Mouse (Mus musculus): ENCODE results near the gene 4430402I18Rik.
A peak's percentile ranks its signal among the peaks of the same experiment; 100 is the strongest.
"Not testable (repeated sequence)": the region's sequence is repeated elsewhere in the genome, so short reads cannot be mapped to it uniquely, and the experiment has no call there.

Gene 4430402I18Rik

GRCm38 (mm10) chr19:28967652-28968051 lies at the start of gene 4430402I18Rik:
4430402I18Rik (minus strand) TSS chr19:28967800.
- DNase-seq (ENCODE audit: low spot score in 2 of 2): peak; percentile 49 to 64

GRCm38 (mm10) chr19:29016786-29017185 lies 49.2 kb upstream of the 4430402I18Rik start:
- no peak for DNase-seq (ENCODE audit: low spot score in 2 of 2)

DNA sequence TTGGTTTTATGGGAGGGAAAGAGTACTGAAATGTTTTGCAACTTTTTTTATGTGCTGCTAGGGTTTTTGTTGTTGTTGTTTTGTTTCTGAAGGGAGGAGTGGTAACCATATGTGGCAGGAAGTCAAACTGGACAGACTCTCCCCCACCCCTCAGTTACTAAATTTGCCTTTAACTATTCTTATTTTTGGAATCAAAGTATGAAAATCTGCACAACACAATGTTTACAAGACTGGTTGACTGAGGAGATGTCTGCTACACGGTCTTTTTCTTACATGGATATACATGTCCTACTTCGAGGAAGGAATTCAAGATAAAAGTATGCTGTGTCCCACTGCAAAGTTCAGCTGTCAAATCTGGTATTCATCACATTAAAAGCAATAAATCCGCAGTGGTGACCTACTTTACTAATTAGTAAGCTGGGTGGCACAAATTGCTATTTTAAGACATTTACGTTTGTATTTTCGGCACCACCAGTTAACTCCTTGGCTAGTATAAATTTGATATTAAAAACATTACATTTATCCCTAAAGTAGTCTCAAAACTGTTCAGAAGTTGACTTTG lies 48.7 kb upstream of the 4430402I18Rik start:
- DNase-seq (ENCODE audit: low spot score in 2 of 2): no peak

DNA sequence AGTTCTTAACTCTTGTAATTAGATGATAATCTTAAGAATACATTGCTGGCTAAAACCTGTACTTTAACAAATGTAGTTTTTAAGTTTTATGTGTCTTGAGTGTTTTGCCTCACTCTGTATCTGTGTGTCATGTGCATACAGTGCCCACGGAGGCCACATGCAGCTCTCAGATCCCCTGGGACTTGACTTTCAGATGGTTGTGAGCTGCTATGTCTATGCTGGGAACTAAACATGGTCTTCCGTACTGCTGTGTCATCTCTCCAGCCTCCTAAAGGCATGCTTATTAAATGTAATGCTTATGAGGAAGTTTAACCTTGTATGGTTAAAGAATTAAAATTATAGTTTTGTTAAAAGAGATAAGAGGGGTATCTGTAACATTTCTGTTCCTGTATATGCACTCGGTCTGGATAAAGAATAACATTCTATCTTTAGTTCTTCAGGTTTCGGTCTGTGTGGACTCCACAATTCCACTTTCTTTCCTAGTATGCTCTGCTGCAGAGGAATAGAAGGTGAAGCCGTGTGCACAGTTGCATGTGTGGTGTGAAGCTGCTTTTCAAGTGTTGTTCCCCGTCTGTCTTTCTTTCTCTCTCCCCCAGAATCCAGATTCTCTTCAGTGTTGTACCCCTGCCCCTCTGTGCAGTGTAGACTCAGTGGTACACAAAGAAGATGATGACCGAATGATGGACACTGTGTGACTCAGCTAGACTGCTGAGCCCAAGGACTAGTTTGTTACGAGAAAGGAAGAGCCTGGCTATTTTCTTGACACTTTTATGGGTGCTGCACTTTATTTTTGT lies 48.0 kb upstream of the 4430402I18Rik start:
- no peak for DNase-seq (ENCODE audit: low spot score in 2 of 2)

DNA sequence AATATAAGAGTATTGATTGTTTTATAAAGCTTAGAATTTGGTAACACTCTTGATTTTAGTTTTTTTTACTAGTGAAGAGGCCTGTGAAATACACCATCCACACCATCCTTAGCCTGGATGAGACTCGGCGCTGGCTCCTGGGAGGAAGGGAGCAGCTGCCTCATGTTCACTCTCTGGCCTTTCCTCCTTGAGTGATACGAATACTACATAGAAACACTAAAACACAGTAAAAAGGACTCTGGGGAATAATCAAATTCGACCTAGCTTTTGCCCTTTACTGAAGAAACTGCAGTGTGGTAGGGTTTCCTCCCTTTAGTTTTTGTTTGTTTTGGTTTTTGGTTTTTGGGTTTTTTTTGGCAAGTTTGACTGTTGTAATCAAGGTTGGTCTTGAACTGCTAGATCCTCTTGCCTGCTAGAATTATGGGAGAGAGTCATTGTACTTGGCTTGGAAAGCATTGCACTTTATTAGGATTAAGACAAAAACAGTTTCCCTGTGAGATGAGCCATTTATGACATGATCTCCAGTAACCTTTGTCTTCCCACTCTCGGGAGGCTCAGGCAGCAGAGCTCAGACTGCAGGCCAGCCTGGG lies 47.0 kb upstream of the 4430402I18Rik start:
- DNase-seq (ENCODE audit: low spot score in 2 of 2): no peak

DNA sequence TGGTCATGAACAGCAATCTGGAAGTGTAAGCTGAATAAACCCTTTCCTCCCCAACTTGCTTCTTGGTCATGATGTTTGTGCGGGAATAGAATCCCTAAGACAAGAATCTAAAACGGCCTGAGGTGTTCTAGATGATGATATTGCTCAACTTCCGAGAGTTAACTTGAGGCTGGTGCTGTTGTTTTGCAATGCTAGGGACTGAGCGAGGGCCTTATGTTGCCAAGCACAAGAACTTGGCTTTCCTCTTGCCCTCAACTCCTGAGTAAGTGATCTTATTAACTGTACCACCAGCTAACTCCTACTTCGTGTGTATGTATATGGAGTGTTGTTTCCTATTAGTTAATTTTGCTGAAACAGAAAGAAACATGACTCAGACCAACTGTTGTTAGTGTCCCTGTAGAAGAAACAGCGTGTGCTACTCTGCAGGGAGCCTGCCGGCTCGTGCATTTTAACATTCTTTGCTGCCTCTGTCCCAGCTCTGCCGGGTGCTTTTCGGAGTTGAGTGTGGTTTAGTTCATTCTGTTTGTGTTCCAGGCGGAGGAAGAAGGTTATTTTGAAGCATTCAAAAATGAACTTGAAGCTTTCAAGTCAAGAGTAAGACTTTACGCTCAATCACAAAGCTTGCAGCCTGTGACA lies 43.9 kb upstream of the 4430402I18Rik start:
- DNase-seq (ENCODE audit: low spot score in 2 of 2): no peak

GRCm38 (mm10) chr19:29009046-29009445 lies 41.4 kb upstream of the 4430402I18Rik start:
- DNase-seq (ENCODE audit: low spot score in 2 of 2): no peak

GRCm38 (mm10) chr19:29008069-29008706 lies 40.6 kb upstream of the 4430402I18Rik start:
- no peak for DNase-seq (ENCODE audit: low spot score in 2 of 2)

DNA sequence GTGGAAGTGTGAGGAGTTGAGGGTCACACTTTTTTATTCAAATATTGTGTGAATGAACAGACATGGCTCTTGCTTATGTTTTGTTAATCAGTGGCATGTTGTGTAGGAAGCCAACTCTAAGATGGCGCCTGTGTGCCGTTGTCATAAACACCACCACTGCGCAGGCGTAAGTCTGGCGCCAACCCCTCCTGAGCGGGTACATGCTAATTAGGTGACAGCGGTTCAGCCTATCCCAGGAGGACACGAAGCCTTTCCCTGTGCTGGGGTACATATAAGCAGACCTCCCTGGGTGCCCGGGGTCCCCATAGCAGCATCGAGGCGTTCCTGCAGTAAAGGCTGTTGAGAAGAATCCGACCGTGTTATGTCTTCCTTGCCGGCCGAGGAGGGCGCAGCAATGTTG lies 32.7 kb upstream of the 4430402I18Rik start:
- not testable (repeated sequence) for DNase-seq (ENCODE audit: low spot score in 2 of 2)

- DNase-seq (ENCODE audit: low spot score in 2 of 2): no peak
Observed at GRCm38 (mm10) chr19:28997976-28998630, 30.5 kb upstream of the 4430402I18Rik start.

DNA sequence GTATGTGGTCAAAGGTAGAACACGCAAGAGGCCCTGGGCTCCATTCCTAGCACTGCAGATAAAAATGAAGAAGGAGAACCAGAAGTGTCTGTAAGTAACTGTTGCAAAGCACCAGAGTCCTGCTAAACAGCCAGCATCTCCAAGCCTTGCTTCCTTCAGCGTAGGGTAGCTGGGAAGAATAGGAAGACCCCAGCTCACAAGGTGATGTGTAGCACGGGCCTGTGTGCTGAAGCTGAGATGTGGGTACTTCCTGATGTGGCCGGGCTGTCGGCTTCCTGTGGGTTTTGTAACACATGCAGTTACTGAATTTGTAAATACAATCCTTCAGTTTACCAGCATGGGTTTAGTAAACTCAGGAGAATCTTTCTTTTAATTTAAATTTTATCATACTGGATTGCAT lies 27.8 kb upstream of the 4430402I18Rik start:
- DNase-seq (ENCODE audit: low spot score in 2 of 2): no peak

GRCm38 (mm10) chr19:28994870-28995269 lies 27.3 kb upstream of the 4430402I18Rik start:
- DNase-seq (ENCODE audit: low spot score in 2 of 2): peak; percentile 24 to 47

GRCm38 (mm10) chr19:28991391-28991790 lies 23.8 kb upstream of the 4430402I18Rik start:
- no peak for DNase-seq (ENCODE audit: low spot score in 2 of 2)

- peak; percentile 35 to 44 for DNase-seq (ENCODE audit: low spot score in 2 of 2)
Observed at GRCm38 (mm10) chr19:28990590-28991221, 23.1 kb upstream of the 4430402I18Rik start.

- peak; percentile 97 to 99 for DNase-seq (ENCODE audit: low spot score in 2 of 2)
Observed at GRCm38 (mm10) chr19:28990194-28990589, 22.6 kb upstream of the 4430402I18Rik start, which contains the start of gene Cdc37l1. Cdc37l1 (plus strand) TSS chr19:28990352.

GRCm38 (mm10) chr19:28989515-28989914 lies 21.9 kb upstream of the 4430402I18Rik start:
- no peak for DNase-seq (ENCODE audit: low spot score in 2 of 2)

GRCm38 (mm10) chr19:28982617-28983016 lies 15.0 kb upstream of the 4430402I18Rik start:
- DNase-seq (ENCODE audit: low spot score in 2 of 2): no peak

DNA sequence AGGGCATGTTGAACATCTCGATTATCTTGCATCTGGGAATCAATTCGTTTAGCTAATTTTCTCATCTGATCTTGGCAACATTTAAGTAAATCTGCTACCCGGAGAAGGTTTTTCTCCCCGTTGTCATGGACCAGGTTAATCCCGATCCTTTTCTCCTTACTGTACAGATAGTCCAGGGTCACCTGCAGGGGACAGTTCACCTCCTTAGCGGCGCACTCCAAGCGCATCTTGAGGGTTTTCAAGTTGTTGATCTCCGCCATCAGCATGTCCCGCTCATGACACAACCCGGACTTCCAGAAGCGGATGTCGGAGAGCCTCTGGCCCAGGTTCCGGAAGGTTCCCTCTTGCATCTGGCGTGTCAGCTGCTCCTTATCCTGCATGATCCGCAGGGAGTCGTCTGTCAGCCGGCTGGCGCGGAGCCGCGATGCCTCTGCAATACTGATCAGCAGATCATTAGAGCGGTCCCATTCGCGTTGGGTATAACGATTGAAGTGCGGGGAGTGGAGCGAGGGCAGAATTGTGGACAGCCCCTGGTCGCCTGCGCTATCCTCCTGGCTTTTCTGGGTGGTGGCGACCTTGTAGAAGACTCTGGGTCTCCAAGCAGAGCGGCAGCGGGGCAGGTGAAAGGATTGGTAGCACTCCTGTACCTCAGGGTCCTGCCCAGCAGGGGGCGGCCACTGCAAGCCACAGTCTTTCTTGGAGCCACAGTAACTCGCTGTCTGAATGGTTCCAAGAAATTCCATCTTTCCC lies 7.4 kb upstream of the 4430402I18Rik start:
- DNase-seq (ENCODE audit: low spot score in 2 of 2): peak; percentile 88 to 92

- DNase-seq (ENCODE audit: low spot score in 2 of 2): no peak
Observed at GRCm38 (mm10) chr19:28970251-28970650, 2.7 kb upstream of the 4430402I18Rik start.

- no peak for DNase-seq (ENCODE audit: low spot score in 2 of 2)
Observed at GRCm38 (mm10) chr19:28969231-28969630, 1.6 kb upstream of the 4430402I18Rik start.

Measured in right cerebral cortex, adult 2 months (tissue).